Mouse (Mus musculus): ENCODE data around the gene Bora.
"Not testable (repeated sequence)": the region's sequence is repeated elsewhere in the genome, so short reads cannot be mapped to it uniquely, and the experiment has no call there.

The Bora gene

GRCm38 (mm10) chr14:99046031-99046781, at the start of gene Bora, which contains the start of gene Mzt1:
TSS of gene Bora (plus strand) at chr14:99046222.
TSS of gene Mzt1 (minus strand) at chr14:99046134.
- no peak for DNase-seq (ENCODE audit: extremely low read depth, low read depth, low spot score)

DNA sequence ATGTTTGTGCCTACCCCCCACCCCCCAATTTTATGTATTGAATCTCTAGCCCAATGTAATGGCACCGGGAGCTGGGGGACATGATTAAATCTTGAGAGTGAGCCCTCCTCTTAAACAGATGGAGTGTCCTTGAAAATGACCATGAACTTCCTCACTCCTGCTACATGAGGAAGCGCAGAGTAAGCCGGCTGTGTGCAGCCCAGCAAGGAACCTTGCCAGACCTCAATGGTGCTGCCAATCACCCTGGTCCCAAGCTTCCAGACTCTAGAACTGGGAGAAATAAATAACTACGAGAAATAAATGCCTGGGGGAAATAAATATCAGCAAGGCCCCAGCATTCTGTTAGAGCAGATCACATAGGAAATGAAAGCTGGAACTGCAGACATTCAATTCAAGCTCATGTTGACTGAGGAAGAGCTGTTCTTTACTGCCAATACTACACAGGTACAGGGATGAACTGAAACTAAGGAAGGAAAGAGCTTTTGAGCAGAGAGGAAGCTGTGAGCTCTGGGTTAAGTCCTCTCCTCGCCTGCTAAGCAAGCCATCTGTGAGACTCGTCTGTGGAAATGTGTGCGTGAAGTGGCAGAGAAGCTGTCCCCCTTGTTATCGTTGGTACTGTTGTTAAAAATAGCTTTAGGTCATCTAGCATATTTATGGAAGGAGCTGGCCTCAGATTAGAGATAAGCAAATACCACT, 35.6 kb upstream of the Bora start:
- DNase-seq (ENCODE audit: extremely low read depth, low read depth, low spot score): no peak

- no peak for DNase-seq (ENCODE audit: extremely low read depth, low read depth, low spot score)
These were observed 35.1 kb upstream of the Bora start for GRCm38 (mm10) chr14:99010920-99011313.

- no peak for DNase-seq (ENCODE audit: extremely low read depth, low read depth, low spot score)
These were observed 27.3 kb upstream of the Bora start for GRCm38 (mm10) chr14:99018691-99019090.

- DNase-seq (ENCODE audit: extremely low read depth, low read depth, low spot score): no peak
These were observed 26.8 kb upstream of the Bora start for GRCm38 (mm10) chr14:99019136-99019808.

GRCm38 (mm10) chr14:99022346-99023086, 23.5 kb upstream of the Bora start:
- DNase-seq (ENCODE audit: extremely low read depth, low read depth, low spot score): no peak

GRCm38 (mm10) chr14:99029987-99030386, 16.0 kb upstream of the Bora start:
- DNase-seq (ENCODE audit: extremely low read depth, low read depth, low spot score): no peak

- no peak for DNase-seq (ENCODE audit: extremely low read depth, low read depth, low spot score)
These were observed 14.6 kb upstream of the Bora start for GRCm38 (mm10) chr14:99031337-99031873.

DNA sequence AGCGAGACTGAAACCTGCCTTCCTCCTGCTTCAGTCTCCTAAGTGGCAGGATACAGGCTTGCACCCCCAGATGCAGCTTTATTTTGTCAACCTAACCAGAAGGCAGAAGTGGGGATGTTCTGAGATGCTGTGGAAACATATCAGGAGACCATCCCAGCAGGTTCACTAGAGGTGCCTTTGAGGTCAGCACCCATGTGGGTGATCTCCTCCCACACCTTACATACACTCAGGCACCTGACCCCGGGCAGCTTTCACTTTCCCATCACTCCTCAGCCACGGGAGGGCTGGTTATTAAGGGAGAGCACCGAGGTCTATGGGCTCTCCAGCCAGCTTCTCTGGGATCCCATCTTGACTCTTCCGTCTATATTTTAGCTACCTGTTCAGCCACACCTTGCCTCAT, 13.4 kb upstream of the Bora start:
- DNase-seq (ENCODE audit: extremely low read depth, low read depth, low spot score): no peak

GRCm38 (mm10) chr14:99034851-99035250, 11.2 kb upstream of the Bora start:
- not testable (repeated sequence) for DNase-seq (ENCODE audit: extremely low read depth, low read depth, low spot score)

- DNase-seq (ENCODE audit: extremely low read depth, low read depth, low spot score): no peak
These were observed 10.0 kb upstream of the Bora start for GRCm38 (mm10) chr14:99036039-99036438.

DNA sequence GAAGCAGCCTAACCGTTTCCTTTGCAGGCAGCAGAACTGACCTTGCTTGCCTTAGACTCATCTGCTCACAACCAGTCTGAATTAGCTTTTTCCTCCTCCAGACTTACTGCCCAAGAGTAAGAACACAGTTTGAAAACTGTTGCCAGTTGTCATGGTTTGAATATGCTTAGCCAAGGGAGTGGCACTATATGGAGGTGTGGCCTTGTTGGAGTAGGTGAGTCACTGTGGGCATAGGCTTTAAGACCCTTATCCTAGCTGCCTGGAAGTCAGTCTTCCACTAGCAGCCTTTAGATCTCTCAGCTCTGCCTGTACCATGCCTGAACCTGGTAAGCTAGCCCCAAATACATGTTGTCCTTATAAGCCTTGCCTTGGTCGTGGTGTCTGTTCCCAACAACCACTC, 8.3 kb upstream of the Bora start:
- no peak for DNase-seq (ENCODE audit: extremely low read depth, low read depth, low spot score)

DNA sequence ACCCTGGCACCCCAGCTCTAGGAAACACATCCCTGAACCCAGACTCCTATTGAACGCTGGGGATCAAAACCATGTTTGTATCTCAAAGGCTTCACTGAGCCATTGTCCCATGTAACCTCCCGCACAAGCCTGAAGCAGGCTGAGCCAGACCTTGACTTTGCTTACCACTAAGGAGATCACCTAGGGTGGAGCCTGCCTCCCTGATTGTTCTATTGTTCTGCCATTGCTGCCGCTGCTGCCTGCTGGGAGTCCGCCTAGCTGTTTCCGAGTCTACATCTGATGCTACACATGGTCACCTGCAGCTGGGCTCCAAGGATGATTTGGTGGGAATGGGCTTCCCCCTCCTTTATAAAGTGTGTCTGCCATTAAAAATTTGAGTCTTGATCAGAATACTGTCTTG, 6.7 kb upstream of the Bora start:
- not testable (repeated sequence) for DNase-seq (ENCODE audit: extremely low read depth, low read depth, low spot score)

DNA sequence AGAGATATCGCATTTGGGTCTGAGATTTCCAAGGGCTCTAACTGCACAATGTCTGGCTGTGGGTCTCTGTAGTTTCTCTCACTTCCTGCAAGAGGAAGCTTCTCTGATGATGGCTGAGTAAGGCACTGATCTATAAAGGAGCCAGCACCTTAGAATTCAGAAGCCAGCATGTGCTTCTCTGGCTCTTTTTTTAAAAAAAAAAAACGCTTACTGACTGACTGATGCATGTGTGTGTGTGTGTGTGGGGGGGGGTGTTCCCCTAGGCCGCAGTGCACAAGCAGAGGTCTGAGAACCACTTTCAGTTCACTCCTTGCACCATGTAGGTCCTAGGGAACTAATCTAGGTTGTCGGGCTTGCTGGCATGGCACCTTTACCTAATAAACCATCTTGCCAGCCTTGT, 4.6 kb upstream of the Bora start:
- no peak for DNase-seq (ENCODE audit: extremely low read depth, low read depth, low spot score)

GRCm38 (mm10) chr14:99043499-99043898, 2.5 kb upstream of the Bora start:
- DNase-seq (ENCODE audit: extremely low read depth, low read depth, low spot score): peak; percentile 55

- no peak for DNase-seq (ENCODE audit: extremely low read depth, low read depth, low spot score)
These were observed 1.9 kb upstream of the Bora start for GRCm38 (mm10) chr14:99044096-99044495.

DNA sequence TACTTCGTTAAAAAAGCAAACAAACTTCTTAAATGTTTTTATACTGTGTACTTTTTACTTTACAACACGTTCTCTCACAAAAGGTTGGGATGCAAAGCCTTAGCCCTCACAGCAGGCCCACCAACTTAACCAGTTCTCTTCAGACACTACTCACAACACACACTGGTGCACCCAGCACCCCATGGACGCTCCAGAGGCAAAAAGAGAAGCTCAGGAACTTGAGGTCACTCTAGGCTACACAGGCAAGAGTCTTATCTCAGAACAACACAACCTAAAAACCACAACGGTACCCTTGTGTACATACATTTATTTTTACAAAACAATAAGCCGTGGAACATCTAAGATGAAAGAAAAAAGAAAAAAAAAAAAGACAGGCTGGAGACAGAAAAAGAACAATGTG, 1.3 kb upstream of the Bora start:
- DNase-seq (ENCODE audit: extremely low read depth, low read depth, low spot score): no peak

- DNase-seq (ENCODE audit: extremely low read depth, low read depth, low spot score): no peak
These were observed 518 bp upstream of the Bora start for GRCm38 (mm10) chr14:99045378-99046030.

GRCm38 (mm10) chr14:99046782-99047181, 760 bp downstream of the Bora start:
- DNase-seq (ENCODE audit: extremely low read depth, low read depth, low spot score): no peak

DNA sequence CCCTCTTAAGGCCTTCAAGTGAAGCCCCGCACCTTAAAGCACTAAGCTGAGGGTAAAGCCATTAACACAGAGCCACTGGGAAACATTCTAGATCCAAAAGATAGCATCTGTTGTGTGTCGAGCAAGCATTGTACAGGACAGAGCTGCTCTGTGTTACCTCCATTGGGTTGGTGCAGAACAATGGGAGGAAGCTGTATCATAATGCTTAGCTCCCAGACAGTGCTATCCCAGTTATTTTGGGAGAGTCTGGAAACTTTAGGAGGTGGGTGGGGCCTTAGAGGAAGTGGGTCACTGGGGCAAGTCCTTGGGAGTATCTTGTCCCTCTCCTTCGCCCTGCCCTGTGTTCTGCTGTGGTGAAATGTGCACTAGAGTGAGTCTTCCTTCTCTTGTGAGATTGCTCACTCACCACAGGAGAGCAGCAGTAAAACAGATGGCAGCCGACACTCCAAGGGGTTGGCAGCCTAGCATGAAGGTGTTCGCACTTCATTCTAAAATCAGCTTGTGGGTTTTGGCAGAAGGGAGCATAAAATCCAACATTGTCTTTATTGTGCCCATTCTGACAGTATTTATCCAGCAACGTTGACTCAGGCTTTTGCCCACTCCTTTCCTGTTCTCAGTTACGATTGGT, 13.1 kb downstream of the Bora start:
- DNase-seq (ENCODE audit: extremely low read depth, low read depth, low spot score): no peak
